Mouse (Mus musculus): ENCODE data around the gene Pex6.

Pex6 gene

DNA sequence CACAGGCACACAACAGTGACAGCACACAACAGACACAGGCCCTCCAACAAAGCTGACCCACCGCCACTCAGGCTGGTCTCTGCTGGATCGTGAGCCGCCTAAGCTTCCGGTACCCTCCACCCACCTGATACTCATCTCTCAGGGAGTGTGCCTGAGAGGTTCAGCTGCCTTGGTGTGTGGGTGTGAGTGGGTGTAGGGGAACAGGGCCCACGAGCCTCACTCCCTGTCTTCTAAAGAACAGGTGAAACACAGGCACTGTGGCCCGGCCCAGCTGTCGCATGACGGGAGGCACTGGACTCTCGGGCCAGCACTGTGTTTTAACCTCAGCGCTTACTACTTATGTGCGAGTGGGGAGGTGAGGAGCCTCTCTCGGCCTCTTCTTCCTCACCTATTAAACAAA, 9.2 kb upstream of the Pex6 start:
- no peak for DNase-seq

DNA sequence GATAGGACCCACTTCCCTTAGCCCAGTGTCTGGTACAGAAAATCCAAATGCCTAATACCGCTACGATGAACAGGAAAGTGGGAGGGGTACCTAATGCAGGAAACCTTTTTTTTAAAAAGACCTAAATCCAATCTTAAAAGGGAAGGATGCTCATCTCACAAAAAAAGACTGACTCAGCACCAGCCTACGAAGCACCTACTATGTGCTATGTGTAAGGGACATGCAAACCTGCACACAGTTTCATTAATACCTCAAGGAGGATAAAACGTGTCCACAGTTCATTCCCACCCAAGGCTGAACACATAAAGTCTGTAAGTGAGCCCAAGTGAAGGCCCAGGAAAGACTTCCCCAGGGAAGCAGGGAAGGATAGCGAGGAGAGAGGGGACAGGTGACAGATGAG, 8.8 kb upstream of the Pex6 start:
- DNase-seq: no peak

DNA sequence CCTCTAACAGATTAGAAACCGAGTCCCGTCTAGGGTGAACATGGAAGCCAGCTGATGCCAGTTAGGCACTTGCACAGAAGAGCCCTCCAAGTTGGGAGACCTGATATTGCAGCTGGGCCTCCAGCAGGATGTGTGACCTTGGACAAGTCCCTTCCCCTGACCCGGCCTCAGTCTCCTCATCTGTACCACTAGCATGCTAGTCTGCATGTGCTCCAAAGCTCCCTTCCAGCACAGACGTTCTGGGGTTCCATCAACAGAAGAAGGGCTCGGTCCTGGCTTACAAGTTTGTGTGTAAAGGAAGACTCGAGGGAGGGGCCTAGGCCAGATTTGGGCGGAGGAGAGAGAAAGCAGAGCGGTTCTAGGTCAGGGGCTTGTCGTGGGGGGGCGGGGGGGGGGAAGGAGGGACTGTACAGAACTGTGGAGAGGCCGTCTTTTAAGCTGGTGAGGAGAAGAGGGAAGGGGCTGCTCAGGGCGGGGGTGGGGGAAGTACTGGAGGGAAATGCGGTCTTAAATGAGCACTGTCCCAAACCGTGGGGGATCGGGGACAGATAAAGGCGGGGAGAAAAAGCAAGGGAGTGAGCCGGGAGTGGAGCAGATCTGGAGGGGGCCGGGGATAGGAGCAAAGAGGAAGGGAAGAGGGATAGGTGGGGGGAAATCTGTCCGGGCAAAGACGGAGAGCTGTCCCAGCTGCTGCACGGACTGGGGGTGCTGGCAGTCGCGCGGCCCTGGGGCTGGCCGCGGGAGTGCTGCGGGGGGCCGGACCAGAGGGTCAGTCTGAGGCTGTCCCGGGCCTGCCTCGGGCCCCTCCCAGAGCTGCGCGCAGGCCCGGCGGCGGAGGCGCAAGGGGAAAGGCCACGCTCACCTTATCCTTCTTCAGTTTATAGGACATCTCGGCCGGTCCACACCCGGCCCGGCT, 7.0 kb upstream of the Pex6 start:
- no peak for DNase-seq

DNA sequence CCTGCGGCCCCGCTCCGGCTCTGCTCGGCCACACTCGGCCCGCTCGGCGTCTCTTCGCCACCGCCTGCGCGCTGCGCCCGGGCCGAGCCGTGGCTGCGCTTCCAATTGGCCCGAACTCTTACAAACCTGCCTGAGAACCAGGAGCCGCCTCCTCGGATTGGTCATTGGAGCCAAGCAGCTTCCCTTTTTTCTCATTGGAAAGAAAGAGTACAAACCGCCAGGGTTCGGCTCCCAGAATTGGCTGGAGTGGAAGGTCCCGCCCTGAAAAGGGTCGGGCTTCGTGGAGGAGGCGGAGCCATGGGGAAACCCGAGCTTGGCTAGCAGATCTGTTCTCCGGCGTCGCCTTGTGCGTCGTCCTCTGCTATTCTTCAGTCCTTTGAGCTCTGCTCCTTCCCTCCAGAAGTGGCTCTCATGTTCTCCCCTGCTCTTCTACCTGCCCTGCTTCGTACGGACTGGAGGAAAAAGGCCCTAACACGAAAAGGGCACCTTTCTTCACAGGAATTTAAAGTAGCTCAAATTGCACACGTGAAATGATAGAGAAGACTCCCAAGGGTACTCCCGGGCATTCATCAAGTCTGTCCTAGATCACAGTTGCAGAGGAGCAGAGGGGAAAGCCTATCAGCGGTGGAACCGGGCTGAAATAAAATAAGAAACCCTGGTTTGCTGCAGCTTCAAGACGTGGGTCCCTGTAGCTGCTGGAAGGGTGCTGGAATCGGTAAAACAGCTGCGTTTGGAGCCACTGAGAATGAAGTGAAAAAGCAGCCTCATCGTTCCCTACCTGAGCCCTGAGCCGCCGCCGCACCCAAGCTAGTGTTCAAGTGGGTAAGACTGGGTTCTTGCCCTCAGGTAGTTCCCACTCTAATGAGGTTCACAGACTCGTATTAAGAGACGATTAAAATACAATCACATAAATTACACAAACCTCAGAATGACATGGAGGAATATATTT, 6.1 kb upstream of the Pex6 start, which contains the start of gene Ppp2r5d:
Ppp2r5d (minus strand) TSS at position 225 of the 949 bp plus-strand sequence.
- peak; percentile 96 to 98 for DNase-seq

DNA sequence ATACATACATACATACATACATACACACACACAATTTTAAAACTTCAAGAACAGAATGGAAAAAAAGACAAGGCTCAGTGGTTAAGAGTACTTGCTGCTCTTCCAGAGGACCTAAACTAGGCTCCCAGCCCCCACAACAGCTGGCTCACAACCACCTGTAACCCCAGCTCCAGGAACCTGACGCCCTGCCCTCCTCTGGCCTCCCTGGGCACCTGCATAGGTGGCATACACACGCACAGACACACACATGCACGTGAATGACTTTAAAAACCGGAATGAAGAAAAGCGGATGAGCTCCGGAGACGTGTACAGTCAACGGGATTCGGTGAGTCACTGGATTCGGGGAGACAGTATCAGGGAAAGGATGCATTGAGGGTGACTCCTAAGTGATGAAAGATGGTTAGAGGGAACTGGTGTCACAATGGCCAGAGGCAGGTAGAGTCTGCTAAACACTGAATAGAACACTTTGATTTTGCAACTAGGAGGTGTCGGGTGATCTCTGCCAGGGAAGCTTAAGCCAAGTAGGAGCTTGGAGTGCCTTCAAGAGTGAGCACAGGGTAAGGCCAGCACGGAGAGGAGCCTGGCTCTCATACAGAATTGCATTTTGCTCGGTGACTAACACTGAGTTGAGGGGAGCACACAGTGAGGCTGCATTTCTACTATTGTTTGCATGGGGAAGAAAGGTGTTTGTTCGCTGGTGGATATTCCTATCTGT, 4.7 kb upstream of the Pex6 start:
- DNase-seq: no peak

DNA sequence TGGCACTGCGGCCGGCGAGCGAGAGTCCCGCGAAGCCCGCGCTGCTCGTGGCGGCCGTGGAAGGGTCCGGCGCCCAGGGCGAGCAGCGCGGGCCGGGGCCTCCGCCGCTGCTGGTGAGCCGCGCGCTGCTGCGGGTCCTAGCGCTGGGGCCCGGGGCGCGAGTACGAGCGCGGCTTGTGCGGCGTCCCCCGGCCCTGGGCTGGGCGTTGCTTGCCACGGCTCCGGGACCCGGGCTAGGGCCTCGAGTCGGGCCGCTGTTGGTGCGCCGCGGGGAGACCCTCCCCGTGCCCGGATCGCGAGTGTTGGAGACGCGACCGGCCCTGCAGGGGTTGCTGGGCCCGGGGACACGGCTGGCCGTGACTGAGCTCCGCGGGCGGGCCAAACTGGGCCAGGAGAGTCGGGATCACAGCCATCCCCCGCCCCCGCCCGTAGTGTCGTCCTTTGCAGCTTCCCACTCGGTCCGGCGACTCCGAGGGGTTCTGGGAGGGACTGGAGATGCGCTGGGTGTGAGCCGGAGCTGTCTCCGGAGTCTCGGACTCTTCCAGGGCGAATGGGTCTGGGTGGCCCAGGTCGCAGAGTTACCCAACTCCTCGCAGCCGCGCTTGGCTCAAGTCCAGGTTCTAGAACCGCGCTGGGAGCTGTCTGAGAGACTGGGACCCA, 479 bp downstream of the Pex6 start:
- peak; percentile 66 to 81 for DNase-seq

DNA sequence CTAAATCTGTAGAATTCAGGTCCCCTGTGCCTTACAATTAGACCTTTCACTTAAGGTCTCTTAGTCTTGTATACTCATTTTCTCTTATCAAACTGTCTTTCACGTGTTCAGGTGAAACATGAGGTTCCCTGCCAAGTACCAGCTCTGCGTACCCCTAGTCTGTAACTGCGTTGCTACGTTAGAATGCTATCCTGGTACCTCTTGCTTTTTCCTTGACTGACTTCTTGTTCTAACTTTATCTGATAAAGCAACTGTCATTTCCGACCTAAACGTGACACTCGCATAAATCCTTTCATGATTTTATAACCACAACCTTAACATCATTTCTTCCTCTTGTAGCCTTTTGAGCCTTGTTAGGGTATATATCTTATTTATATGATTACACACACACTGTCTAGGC, 1.2 kb downstream of the Pex6 start:
- no peak for DNase-seq

DNA sequence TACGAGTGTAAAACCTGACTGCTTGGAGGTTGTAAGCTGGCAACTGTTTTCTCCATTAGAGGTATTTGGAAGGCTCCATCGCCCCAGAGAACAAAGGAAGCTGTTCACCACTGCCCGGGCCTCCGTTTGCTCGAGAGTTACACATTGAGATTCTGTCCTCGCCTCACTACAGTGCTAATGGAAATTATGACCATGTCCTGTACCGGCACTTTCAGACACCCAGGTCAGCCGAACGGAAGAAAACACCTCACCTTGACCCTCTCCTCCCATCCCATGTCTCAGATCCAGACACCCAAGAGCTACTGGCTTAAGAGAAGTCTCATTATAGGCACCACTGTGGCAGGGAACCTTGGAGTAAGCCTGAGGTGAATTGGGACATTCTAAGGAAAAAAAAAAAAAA, 2.6 kb downstream of the Pex6 start:
- no peak for DNase-seq

DNA sequence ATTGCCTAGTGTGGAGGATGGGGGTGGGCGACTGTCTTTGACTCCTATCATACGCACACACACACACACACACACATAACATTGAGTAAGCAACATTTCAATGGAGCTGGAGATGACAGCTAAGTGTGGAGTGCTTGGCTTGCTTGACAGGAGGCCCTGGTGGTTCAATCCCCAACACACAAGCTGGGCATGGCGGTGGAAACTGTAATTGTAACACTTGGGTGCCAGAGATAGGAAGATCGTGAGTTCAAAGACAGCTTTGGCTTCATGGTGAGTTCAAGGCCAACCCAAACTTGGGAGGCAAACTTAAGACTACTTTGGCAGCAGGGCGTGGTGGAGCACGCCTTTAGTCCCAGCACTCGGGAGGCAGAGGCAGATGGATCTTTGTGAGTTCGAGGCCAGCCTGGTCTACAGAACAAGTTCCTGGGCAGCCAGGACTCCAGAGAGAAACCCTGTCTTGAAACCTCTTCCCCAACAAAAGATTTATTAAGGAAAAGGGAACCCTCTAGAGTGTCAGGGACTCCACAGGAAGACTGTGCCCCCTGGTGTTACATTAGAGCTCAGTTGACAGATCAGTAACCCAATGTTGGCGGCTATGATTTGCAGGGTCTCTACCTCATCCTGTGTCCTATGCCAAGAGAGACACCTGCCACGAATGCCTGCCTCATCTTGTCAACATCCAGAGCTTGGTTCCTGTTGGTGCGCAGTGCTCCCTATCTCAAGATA, 3.7 kb downstream of the Pex6 start:
- peak in 1 of 2 experiments; percentile 46 for DNase-seq

DNA sequence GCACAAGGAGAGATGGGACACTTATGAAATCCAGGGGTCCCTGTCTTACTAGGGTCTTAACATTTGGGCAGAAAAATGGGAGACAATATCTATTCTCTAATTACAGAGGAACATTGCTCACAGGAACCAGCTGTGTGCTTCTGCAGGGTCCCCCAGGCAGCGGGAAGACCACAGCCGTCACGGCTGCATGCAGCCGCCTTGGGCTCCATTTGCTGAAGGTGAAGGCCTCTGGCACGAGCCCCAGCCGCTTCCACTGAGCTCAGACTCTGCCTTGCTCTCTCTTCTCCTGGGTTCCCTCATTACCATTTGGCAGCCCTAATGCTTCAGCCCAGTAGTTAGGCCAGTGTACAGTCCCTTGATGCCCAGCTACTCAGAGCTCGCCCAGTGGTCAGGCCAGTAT, 9.8 kb downstream of the Pex6 start:
- no peak for DNase-seq

DNA sequence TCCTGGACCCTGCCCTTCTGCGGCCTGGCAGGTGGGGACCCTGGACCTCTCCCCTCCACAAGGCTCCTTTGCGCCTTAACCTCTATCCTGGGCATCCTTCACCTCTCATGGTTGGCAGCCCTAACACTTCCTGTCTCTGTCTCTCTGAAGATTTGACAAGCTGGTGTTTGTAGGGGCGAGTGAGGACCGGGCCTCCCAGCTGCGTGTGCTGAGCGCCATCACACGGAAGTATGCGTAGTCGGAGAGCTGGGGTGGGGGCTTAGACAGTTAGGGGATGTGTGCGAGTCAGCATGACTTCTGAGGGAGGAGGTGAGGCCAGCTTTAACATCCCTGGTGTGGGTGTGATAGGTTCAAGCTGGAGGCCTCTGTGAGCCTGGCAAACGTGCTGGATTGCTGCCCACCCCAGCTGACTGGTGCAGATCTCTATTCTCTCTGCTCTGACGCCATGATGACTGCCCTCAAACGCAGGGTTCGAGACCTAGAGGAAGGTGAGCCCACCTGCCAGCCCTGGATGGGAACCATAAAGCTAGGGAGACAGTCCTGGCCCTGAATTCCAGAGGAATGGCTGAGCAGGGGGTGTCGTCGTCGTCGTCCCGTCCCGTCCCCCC, 13.3 kb downstream of the Pex6 start:
- no peak for DNase-seq

DNA sequence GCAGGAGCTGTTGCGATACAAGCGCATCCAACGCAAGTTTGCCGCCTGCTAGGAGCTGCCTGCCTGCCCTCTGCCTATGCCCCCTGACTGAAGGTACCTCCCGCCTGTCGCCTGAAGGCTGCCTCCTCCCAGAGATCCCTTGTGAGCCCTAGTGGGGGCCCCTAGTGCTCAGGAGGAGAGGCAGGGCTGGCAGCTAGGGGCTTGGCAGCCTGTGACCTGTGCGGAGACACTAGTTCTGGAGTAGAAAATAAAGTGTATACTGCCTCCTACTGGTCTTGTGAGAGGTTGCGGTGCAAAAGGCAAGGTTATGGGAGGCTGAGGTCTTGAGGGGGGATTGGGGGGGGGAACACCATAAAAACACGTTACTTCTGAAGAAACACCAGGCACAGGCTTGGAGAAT, 14.0 kb downstream of the Pex6 start:
- DNase-seq: no peak

DNA sequence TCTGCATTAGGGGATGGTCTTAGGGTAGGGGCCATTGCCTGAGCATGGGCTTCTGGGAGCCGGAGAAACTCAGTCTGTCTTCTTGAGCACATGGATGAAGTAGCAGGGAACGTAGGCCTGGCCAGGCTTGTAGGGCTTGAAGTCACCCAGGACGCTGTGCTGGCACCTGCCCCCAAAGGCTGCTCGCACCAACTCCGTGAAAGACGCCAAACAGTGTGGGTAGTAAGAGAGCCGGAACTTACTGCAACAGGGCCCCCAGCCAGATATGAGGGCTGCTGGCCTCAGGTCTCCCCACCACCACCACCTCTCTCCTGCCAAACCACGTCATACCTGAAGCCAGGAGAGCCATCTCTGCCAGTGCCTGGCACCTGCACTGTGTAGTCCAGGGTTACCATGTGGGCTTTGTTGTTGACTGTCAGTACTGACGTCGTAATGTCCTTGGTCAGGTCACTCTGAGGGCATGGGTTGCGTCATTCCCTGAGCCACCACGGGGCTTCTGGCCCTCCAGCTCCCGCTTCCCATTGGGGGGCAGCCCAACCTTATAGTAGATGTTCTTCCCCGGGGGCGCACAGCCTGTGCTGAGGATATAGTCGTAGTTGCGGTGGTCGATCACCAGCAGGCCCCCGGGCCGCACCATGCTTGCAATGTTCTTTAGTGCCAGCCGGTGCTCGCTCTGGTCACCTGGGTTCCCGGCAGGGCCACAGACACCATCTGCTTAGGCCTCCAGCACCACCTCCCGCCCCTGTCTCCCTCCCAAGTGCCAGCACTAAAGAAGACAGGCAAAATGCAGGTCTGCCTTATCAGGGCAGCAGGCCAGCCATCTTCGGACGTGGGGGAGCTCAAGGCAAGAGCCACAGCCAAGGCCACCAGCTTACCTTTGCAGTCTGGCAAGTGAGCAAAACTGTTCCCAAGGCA, 14.7 kb downstream of the Pex6 start:
- no peak for DNase-seq

DNA sequence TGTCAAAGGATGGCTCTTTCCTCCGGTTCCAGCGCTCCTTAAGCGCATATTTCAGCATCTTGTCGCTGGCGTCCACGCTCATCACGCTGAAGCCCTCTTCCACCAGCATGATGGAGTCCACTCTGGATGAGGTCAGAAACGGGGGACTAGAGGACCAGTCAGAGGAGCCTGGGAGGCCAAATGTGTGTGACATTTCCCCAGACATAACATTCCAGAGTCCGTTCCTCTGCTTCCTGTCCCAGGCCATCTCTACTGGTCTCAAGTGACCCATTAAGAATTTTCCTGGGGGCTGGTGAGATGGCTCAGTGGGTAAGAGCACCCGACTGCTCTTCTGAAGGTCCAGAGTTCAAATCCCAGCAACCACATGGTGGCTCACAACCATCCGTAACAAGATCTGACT, 16.0 kb downstream of the Pex6 start:
- no peak for DNase-seq

DNA sequence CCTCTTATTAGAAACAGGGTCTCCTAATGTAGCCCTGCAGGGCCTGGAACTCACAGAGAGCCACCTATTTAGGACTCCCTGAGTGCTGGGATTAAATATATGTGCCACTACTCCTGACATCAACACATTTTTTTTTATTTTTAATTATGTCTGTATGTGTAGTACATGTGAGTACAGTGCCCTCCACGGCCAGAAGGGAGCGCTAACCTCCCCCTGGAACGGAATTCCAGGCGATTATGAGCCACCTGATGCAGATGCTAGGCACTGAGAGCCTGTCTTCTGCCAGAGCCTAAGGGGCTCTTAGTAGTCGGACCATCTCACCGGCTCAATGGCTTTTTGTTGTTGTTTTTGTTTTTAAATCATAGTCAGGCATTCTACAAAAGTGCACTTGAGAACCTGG, 16.8 kb downstream of the Pex6 start:
- peak; percentile 67 to 69 for DNase-seq

DNA sequence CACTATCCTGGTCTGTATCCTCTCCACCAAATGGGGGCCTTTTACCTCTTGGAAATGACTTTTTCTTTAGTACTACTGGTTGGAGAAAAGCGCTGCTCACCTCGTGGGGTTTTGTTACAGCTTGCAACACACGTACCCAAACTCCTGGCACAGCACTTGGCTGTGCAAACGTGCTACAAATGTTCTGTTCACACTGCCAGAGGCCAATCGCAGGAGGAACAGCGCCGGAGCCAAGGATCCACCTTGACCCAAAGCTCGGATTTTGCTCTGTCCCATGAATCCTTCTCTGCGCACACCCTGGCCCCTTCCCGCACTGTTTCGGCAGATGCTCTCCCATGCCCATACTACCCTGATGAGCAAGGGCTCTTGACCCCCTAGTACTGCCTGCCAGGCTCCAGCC, 17.2 kb downstream of the Pex6 start:
- DNase-seq: no peak

DNA sequence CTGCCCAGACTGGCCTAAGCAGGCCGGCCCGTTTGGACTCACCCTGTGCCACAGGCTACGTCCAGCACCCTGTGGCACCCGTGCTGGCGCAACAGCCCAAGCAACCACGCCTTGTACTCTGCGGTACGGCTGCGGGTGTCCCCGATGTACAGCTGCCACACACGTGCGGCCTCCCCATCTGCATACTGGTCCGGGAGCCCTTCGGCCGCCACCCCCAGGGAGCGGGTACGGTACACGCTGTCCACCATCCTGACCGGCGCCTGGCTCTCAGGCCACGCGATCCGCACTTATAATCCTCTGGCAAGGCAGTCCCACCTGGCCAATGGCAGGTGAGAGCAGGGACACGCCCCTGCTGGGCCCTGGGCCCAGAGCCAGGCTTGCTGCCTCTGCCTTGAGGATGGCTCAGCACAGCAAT, 17.6 kb downstream of the Pex6 start, which contains the start of gene Gnmt:
Gnmt (minus strand) TSS at position 265 of the 415 bp plus-strand sequence.
- peak; percentile 85 to 95 for DNase-seq

DNA sequence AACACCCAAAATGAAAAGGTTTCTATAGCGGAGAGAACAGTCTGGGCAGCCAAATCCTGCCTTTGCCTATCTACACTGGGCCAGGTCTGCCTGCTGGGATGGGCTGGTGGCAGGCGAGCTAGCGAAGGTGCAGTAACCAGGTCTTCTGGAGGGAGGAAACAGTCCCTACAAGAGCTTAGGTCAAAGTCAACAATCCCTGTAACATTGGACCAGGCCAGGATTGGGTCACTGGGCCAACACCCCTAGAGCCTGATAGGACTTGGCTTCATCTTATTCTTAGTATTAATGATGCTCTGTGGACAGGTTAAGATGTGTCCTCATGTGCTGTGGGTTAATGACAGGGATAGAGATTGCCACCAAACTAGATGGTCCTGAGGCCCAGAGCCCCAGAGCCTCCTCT, 22.8 kb downstream of the Pex6 start:
- DNase-seq: no peak

DNA sequence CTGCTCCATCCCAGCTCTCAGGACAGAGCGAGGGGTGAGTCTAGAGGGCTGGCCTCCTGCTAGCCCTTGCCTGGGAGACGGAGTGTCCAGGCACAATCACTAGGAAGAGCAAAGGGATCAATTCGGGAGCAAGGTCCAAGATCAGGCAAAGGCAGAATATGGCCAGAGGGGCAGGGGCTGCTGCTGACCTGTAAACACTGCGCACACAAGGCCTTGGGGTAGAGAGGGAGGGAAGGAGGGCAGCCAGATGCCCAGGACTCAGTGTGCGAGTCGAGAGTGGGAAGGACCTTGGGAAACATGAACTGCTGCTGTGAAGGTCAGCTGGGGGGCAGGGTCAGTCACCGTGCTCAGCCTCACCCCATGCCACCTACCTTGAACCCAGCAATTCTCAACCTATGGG, 24.0 kb downstream of the Pex6 start:
- DNase-seq: no peak

DNA sequence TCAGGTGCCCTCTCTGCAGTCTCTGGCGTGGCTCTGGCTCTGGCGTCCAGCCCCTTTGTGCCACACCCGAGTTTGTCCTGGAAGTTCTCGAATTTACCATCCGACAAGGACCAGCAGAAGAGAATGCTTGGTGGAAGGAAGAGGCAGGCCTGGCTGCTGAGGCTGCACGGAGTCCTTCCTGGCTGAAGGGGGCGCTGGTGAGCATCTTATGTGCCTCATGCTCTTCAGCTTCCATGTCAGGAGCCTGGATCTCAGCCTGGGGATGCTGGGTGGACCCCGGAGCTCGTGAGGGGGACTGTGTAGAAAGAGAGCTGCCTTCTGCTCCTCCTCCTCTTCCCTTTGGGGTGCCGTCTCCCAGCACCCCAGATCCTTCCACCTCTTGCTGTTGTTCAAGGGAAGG, 24.9 kb downstream of the Pex6 start:
- DNase-seq: peak in 1 of 2 experiments; percentile 37

Measured in kidney, postnatal 25 days (tissue).